Mouse (Mus musculus): Measurements from ENCODE around the gene Sh3kbp1. TPM values are rescaled to one million over a fixed set of nuclear protein-coding genes. Genes with fewer than 3 reads are reported as not detected.

Gene Sh3kbp1
- polyA plus RNA-seq, 1 experiment from 2014 or later, result 21.0 TPM

DNA sequence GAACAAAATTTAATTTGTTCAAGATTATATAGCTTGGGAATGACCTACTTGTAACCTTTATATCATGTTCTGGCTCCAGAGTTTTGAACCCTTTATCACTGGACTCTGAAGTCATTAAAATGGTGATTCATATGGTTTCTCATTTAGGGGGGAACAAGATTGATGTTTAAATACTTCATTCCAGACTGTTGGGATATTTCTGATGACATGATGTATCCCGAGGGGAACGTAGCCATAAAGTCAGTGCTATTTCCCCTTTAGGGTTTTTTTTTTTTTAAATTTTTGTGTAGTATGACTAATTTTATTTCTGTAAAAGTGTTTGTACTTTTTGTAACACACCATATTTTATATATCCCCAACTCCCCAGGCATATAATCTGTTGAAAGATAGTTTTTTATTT lies 212.7 kb downstream of the Sh3kbp1 start:
- WGBS, result 77% methylated on average over 2 of the region's 2 CpGs
- no peak overlapping the region for H3K4me2 ChIP-seq (ENCODE audit: low read depth, severe bottlenecking)
- no peaks in the 10 kb centered on the region for H3K9me3 ChIP-seq (ENCODE audit: control insufficient read depth, low read length)
- H3K27me3 ChIP-seq (ENCODE audit: control insufficient read depth, insufficient read depth, low read length), result peaks cover 8% of the 10 kb centered on the region; the same call in 1 of the 2 replicates
- no peak overlapping the region for H3K4me3 ChIP-seq (ENCODE audit: low read depth, low read length)
- no peak overlapping the region for H3K27ac ChIP-seq (replicated peaks; ENCODE audit: low read depth, low read length)
- no peak for DNase-seq (ENCODE audit: low spot score)
- H3K9ac ChIP-seq (ENCODE audit: low read length), result no peak overlapping the region
- no peak for ATAC-seq (ENCODE audit: insufficient number of reproducible peaks, low FRiP score, low TSS enrichment, low read depth)
- H3K36me3 ChIP-seq (ENCODE audit: control insufficient read depth, insufficient read depth, low read length), result no peaks in the 10 kb centered on the region
- H3K4me1 ChIP-seq (ENCODE audit: control insufficient read depth, insufficient read depth, low read length), result no peaks in the 10 kb centered on the region

DNA sequence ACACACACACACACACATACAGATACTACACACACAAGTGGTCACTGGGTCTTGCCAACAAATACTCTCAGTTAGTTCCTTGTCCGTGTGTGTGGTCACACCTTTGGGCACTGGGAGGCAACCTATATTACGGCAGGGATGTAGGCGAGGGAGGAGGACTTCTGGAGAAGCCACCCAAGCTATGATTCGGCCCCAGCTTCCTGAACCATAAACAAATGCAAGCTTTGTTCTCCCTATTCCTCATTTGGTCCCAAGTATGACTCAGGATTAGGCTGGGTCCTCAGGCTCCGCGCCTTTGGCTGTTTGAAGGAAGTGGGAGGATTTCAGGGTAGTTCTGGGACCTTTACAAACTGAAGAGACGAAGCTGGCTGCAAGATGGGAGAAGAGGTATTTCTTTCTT lies 213.2 kb downstream of the Sh3kbp1 start:
- H3K4me3 ChIP-seq (ENCODE audit: low read depth, low read length), result no peak overlapping the region
- ATAC-seq (ENCODE audit: insufficient number of reproducible peaks, low FRiP score, low TSS enrichment, low read depth), result no peak
- no peak overlapping the region for H3K9ac ChIP-seq (ENCODE audit: low read length)
- DNase-seq (ENCODE audit: low spot score), result no peak
- peaks cover 8% of the 10 kb centered on the region; the same call in 1 of the 2 replicates for H3K27me3 ChIP-seq (ENCODE audit: control insufficient read depth, insufficient read depth, low read length)
- H3K4me2 ChIP-seq (ENCODE audit: low read depth, severe bottlenecking), result no peak overlapping the region
- 53% methylated on average over 7 of the region's 7 CpGs for WGBS
- no peaks in the 10 kb centered on the region for H3K36me3 ChIP-seq (ENCODE audit: control insufficient read depth, insufficient read depth, low read length)
- H3K9me3 ChIP-seq (ENCODE audit: control insufficient read depth, low read length), result no peaks in the 10 kb centered on the region
- no peaks in the 10 kb centered on the region for H3K4me1 ChIP-seq (ENCODE audit: control insufficient read depth, insufficient read depth, low read length)
- H3K27ac ChIP-seq (replicated peaks; ENCODE audit: low read depth, low read length), result no peak overlapping the region

DNA sequence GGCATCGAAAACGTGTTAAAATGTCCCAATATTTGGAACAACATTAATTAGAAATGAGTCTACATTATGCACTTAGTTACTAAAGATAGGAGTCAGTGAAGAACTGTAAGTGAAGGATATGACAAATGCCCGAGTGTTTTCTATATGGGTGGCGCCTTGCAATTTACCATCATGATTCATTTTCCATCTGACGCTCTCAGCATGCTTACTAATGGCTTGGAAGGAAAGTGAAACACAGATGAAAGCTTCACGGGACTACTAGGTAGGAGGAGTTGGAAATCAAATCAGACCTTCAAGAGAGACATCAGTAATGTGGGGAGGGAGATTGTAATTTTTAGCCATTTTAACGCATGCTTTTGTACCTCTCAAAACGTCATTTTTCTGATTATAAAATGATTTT lies 223.7 kb downstream of the Sh3kbp1 start:
- DNase-seq (ENCODE audit: low spot score) (no peak), ATAC-seq (ENCODE audit: insufficient number of reproducible peaks, low FRiP score, low TSS enrichment, low read depth) (no peak)
- Histone ChIP-seq H3K27me3 (ENCODE audit: control insufficient read depth, insufficient read depth, low read length) (0 out of 2 replicates have a peak, but pooled peaks cover 5% of the 10 kb centered on the region), H3K9me3 (ENCODE audit: control insufficient read depth, low read length) (no peaks in the 10 kb centered on the region), H3K4me3 (ENCODE audit: low read depth, low read length) (no peak overlapping the region), H3K4me1 (ENCODE audit: control insufficient read depth, insufficient read depth, low read length) (no peaks in the 10 kb centered on the region), H3K4me2 (ENCODE audit: low read depth, severe bottlenecking) (no peak overlapping the region), H3K27ac (replicated peaks; ENCODE audit: low read depth, low read length) (no peak overlapping the region), H3K9ac (ENCODE audit: low read length) (no peak overlapping the region), H3K36me3 (ENCODE audit: control insufficient read depth, insufficient read depth, low read length) (no peaks in the 10 kb centered on the region)
- 86% methylated on average over 8 of the region's 8 CpGs for WGBS

DNA sequence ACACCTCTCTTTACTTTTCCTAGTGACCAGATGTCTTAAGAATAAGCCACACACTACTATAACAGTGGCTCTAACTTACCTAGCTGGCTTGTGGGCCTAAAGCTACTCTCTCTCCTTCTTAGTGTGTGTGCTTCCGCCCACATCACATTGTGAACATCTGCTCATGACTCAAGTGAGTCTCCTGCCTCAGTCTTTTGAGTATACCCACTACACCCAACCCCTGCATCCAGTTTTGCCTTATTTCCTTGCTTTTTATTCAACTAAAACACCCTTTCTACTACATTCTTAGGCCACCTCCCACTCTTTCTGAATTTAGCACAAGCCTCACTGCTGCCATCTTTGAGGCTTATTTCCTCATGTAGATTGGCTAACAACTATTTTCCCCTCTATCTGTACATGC lies 229.8 kb downstream of the Sh3kbp1 start:
- ATAC-seq (ENCODE audit: insufficient number of reproducible peaks, low FRiP score, low TSS enrichment, low read depth) (no peak), DNase-seq (ENCODE audit: low spot score) (no peak)
- Histone ChIP-seq H3K9ac (ENCODE audit: low read length) (no peak overlapping the region), H3K4me2 (ENCODE audit: low read depth, severe bottlenecking) (no peak overlapping the region), H3K4me1 (ENCODE audit: control insufficient read depth, insufficient read depth, low read length) (no peaks in the 10 kb centered on the region), H3K36me3 (ENCODE audit: control insufficient read depth, insufficient read depth, low read length) (no peaks in the 10 kb centered on the region), H3K4me3 (ENCODE audit: low read depth, low read length) (no peak overlapping the region), H3K9me3 (ENCODE audit: control insufficient read depth, low read length) (no peaks in the 10 kb centered on the region), H3K27ac (replicated peaks; ENCODE audit: low read depth, low read length) (no peak overlapping the region), H3K27me3 (ENCODE audit: control insufficient read depth, insufficient read depth, low read length) (0 out of 2 replicates have a peak, but pooled peaks cover 7% of the 10 kb centered on the region)
- whole genome bisulfite sequencing, result 91% methylated on average over 1 of the region's 1 CpGs

DNA sequence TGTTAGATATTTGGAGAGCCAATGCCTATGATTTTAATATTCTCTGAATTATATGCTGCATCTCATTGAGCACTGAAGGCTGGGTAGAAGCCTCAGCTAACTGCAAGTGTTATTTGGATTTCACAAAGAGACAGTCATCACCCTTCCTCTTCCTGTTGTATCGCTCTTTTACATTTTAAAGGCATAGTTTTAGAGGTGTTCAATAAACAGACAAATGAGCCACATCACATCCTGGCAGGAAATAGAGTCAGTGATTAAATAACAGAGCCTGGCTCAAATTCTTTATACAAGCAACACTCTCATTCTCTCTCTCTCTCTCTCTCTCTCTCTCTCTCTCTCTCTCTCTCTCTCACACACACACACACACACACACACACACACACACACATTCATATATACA lies 231.1 kb downstream of the Sh3kbp1 start:
- no peak overlapping the region for H3K4me3 ChIP-seq (ENCODE audit: low read depth, low read length)
- H3K27me3 ChIP-seq (ENCODE audit: control insufficient read depth, insufficient read depth, low read length), result 0 out of 2 replicates have a peak, but pooled peaks cover 7% of the 10 kb centered on the region
- no peak overlapping the region for H3K9ac ChIP-seq (ENCODE audit: low read length)
- DNase-seq (ENCODE audit: low spot score), result no peak
- H3K27ac ChIP-seq (replicated peaks; ENCODE audit: low read depth, low read length), result no peak overlapping the region
- H3K9me3 ChIP-seq (ENCODE audit: control insufficient read depth, low read length), result no peaks in the 10 kb centered on the region
- WGBS, result 79% methylated on average over 1 of the region's 1 CpGs
- no peaks in the 10 kb centered on the region for H3K36me3 ChIP-seq (ENCODE audit: control insufficient read depth, insufficient read depth, low read length)
- H3K4me1 ChIP-seq (ENCODE audit: control insufficient read depth, insufficient read depth, low read length), result no peaks in the 10 kb centered on the region
- no peak for ATAC-seq (ENCODE audit: insufficient number of reproducible peaks, low FRiP score, low TSS enrichment, low read depth)
- H3K4me2 ChIP-seq (ENCODE audit: low read depth, severe bottlenecking), result no peak overlapping the region

DNA sequence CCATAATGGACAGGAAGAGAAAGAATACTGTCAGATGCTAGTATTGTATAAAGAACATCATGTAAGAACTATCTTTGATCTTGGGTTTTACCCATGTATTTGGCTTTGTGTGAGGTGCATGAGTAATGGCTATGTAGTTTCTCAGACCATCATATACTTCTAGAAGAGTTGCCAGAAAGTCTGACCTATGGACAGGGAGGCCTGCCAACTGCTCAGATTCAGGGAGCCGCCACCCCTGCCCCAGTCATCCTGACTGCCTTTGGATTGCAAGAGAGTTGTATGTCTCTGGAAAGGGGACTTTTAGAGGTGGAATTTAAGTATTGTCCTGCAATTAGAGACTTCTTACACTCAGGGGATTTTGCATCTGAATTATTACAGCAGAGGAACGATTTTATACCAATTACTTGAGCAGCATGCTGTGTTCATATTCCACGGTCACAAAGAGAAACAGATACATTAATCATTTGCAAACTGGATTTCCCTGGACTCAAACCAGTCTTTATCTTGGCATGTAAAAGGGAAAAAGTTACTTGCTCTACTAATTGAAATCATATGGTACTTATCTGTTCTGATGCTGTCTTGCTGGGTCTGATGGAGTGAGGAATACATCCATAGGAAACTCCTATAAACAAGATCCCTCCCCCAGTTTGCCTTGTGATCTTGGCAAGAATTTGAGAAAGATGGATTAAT lies 233.9 kb downstream of the Sh3kbp1 start:
- Histone ChIP-seq H3K36me3 (ENCODE audit: control insufficient read depth, insufficient read depth, low read length) (no peaks in the 10 kb centered on the region), H3K27ac (replicated peaks; ENCODE audit: low read depth, low read length) (no peak overlapping the region), H3K4me3 (ENCODE audit: low read depth, low read length) (no peak overlapping the region), H3K27me3 (ENCODE audit: control insufficient read depth, insufficient read depth, low read length) (0 out of 2 replicates have a peak, but pooled peaks cover 7% of the 10 kb centered on the region), H3K9me3 (ENCODE audit: control insufficient read depth, low read length) (no peaks in the 10 kb centered on the region), H3K4me1 (ENCODE audit: control insufficient read depth, insufficient read depth, low read length) (no peaks in the 10 kb centered on the region), H3K9ac (ENCODE audit: low read length) (no peak overlapping the region), H3K4me2 (ENCODE audit: low read depth, severe bottlenecking) (no peak overlapping the region)
- ATAC-seq (ENCODE audit: insufficient number of reproducible peaks, low FRiP score, low TSS enrichment, low read depth) (no peak), DNase-seq (ENCODE audit: low spot score) (no peak)
- 72% methylated on average over 3 of the region's 3 CpGs for WGBS

DNA sequence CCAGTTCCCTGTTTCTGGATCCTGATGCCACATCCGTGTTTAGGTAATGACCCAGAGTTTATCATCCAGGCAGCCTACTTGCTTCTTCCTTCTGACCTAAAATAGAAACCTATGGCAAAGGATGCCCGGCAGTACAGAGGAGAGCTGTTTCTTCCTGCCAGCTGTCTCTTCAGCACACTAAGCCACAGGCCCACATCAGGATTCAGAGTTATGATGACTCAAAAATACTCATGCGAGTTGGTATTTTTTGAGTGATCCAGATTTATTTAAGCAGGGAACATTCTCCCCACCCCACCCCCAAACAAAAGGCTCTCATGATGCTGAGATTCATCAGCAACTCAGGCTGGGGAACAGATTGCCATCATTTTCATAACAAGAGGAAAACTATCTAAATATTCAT lies 240.6 kb downstream of the Sh3kbp1 start:
- ATAC-seq (ENCODE audit: insufficient number of reproducible peaks, low FRiP score, low TSS enrichment, low read depth), result no peak
- no peaks in the 10 kb centered on the region for H3K36me3 ChIP-seq (ENCODE audit: control insufficient read depth, insufficient read depth, low read length)
- no peak for DNase-seq (ENCODE audit: low spot score)
- H3K9me3 ChIP-seq (ENCODE audit: control insufficient read depth, low read length), result no peaks in the 10 kb centered on the region
- H3K4me3 ChIP-seq (ENCODE audit: low read depth, low read length), result no peak overlapping the region
- 0 out of 2 replicates have a peak, but pooled peaks cover 7% of the 10 kb centered on the region for H3K27me3 ChIP-seq (ENCODE audit: control insufficient read depth, insufficient read depth, low read length)
- H3K27ac ChIP-seq (replicated peaks; ENCODE audit: low read depth, low read length), result no peak overlapping the region
- H3K4me2 ChIP-seq (ENCODE audit: low read depth, severe bottlenecking), result no peak overlapping the region
- 87% methylated on average over 3 of the region's 3 CpGs for WGBS
- no peak overlapping the region for H3K9ac ChIP-seq (ENCODE audit: low read length)
- no peaks in the 10 kb centered on the region for H3K4me1 ChIP-seq (ENCODE audit: control insufficient read depth, insufficient read depth, low read length)

DNA sequence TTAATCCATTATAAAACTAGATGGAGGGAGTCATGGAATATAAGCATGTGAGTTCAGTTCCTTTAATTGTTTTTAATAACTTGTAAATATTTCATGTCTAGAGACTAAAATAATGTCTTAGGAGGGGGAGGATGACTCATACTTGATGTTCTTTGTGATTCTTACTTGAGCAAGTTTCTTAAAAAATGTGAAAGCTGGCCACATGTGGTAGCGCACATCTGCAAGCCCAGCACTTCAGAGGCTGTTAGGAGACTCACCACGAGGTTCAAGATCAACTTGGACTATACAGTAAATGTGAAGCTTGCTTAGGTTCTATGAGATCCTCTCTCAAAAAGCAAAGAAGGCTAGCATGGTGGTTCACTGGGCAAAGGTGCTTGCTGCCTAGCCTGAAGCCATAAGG lies 245.4 kb downstream of the Sh3kbp1 start:
- no peaks in the 10 kb centered on the region for H3K9me3 ChIP-seq (ENCODE audit: control insufficient read depth, low read length)
- no peak overlapping the region for H3K4me3 ChIP-seq (ENCODE audit: low read depth, low read length)
- H3K36me3 ChIP-seq (ENCODE audit: control insufficient read depth, insufficient read depth, low read length), result no peaks in the 10 kb centered on the region
- H3K4me1 ChIP-seq (ENCODE audit: control insufficient read depth, insufficient read depth, low read length), result no peaks in the 10 kb centered on the region
- no peak overlapping the region for H3K4me2 ChIP-seq (ENCODE audit: low read depth, severe bottlenecking)
- no peak for DNase-seq (ENCODE audit: low spot score)
- H3K27me3 ChIP-seq (ENCODE audit: control insufficient read depth, insufficient read depth, low read length), result 0 out of 2 replicates have a peak, but pooled peaks cover 4% of the 10 kb centered on the region
- 86% methylated on average over 2 of the region's 2 CpGs for WGBS
- H3K27ac ChIP-seq (replicated peaks; ENCODE audit: low read depth, low read length), result no peak overlapping the region
- ATAC-seq (ENCODE audit: insufficient number of reproducible peaks, low FRiP score, low TSS enrichment, low read depth), result no peak
- H3K9ac ChIP-seq (ENCODE audit: low read length), result no peak overlapping the region

DNA sequence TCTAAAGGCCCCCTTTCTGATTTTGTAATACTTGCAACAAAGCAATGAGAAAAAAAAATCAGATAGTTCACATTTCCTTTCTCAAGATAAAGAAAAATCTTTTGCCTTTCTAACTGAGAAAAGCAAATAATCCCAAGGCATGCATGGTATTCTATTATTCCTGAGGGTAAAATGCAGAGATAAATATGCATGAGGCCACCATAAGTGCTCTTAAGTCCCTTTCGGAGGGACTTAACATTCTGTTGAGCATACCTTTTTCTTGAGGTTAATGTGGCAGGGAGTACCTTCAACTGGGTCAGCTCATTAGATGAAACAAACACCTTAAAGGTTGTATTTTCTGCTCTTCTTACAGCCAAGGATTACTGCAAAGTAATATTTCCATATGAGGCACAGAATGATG lies 250.7 kb downstream of the Sh3kbp1 start:
- H3K27me3 ChIP-seq (ENCODE audit: control insufficient read depth, insufficient read depth, low read length), result no peaks in the 10 kb centered on the region
- 92% methylated on average over 1 of the region's 1 CpGs for WGBS

More for the DNA sequence above, 250.7 kb downstream of the Sh3kbp1 start:
- Histone ChIP-seq H3K9me3 (ENCODE audit: control insufficient read depth, low read length) (no peaks in the 10 kb centered on the region), H3K36me3 (ENCODE audit: control insufficient read depth, insufficient read depth, low read length) (no peaks in the 10 kb centered on the region), H3K4me1 (ENCODE audit: control insufficient read depth, insufficient read depth, low read length) (no peaks in the 10 kb centered on the region), H3K9ac (ENCODE audit: low read length) (no peak overlapping the region), H3K27ac (replicated peaks; ENCODE audit: low read depth, low read length) (no peak overlapping the region), H3K4me3 (ENCODE audit: low read depth, low read length) (no peak overlapping the region), H3K4me2 (ENCODE audit: low read depth, severe bottlenecking) (no peak overlapping the region)
- ATAC-seq (ENCODE audit: insufficient number of reproducible peaks, low FRiP score, low TSS enrichment, low read depth) (no peak), DNase-seq (ENCODE audit: low spot score) (no peak)
